20 mouse cellular contexts compared by ENCODE assay signal in the genomic region with DNA sequence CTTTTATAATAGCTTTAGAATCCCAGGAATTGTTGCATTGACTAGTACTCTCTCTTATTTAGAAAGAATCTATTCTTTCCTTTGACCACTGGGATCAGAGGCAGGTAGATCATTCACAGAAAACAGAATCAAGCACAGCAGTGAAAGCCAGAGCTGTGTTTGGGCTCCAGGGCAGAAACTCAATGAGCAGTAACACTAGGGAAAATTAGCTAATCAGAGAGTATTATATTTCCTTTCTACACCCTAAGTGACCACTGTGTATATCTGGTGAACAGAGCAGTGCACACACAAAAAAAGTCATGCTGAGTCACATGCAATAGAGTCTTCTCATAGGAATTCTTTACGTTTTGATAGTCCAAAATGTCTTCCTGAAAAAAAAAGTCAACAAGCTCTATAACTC.
"Had no signal": no experiment of that assay in that cellular context is flagged by ENCODE, and none has a peak within 500 bp of the region (broad histone marks: within the 10 kb centered on the region; RNA-seq: fewer than 3 reads in every experiment).

No protein-coding gene starts in this region.

- H3K4me3 ChIP-seq: heart, adult 2 months; heart, embryonic 13.5 days; heart, embryonic 15.5 days; hindbrain, embryonic 13.5 days; hindbrain, embryonic 15.5 days; limb, embryonic 13.5 days; limb, embryonic 15.5 days; liver, embryonic 12.5 days had no signal

- H3K9ac ChIP-seq: heart, embryonic 13.5 days; heart, embryonic 15.5 days; hindbrain, embryonic 13.5 days; hindbrain, embryonic 15.5 days; limb, embryonic 13.5 days; limb, embryonic 15.5 days; liver, embryonic 12.5 days; liver, embryonic 14.5 days had no signal

- H3K9me3 ChIP-seq: heart, embryonic 13.5 days; heart, embryonic 15.5 days; hindbrain, embryonic 13.5 days; hindbrain, embryonic 15.5 days; limb, embryonic 13.5 days; limb, embryonic 15.5 days; liver, embryonic 12.5 days had no signal

- H3K4me1 ChIP-seq: heart, embryonic 13.5 days; heart, embryonic 15.5 days; hindbrain, embryonic 13.5 days; hindbrain, embryonic 15.5 days; limb, embryonic 13.5 days; limb, embryonic 15.5 days; liver, embryonic 12.5 days had no signal

- ATAC-seq: hindbrain, postnatal 0 days; intestine, embryonic 16.5 days; liver, embryonic 12.5 days had no signal

- H3K4me2 ChIP-seq: heart, embryonic 11.5 days; heart, embryonic 13.5 days; heart, embryonic 15.5 days; hindbrain, embryonic 13.5 days; hindbrain, embryonic 15.5 days; limb, embryonic 13.5 days; limb, embryonic 15.5 days; liver, embryonic 12.5 days had no signal

- H3K36me3 ChIP-seq: heart, embryonic 13.5 days; heart, embryonic 15.5 days; hindbrain, embryonic 13.5 days; hindbrain, embryonic 15.5 days; limb, embryonic 13.5 days; limb, embryonic 15.5 days; liver, embryonic 12.5 days had no signal

- H3K27me3 ChIP-seq: heart, embryonic 13.5 days; heart, embryonic 15.5 days; hindbrain, embryonic 13.5 days; hindbrain, embryonic 15.5 days; limb, embryonic 13.5 days; limb, embryonic 15.5 days; liver, embryonic 12.5 days had no signal

- H3K27ac ChIP-seq: heart, adult 2 months; heart, embryonic 13.5 days; heart, embryonic 15.5 days; hindbrain, embryonic 13.5 days; hindbrain, embryonic 15.5 days; hindbrain, postnatal 0 days; limb, embryonic 13.5 days; limb, embryonic 15.5 days; liver, embryonic 12.5 days; liver, embryonic 14.5 days had no signal

- DNase-seq: gastrocnemius, postnatal 14 days; gastrocnemius, postnatal 36 days; heart, adult 11 months; heart, adult 2 months; heart, postnatal 14 days; heart, postnatal 36 days; layer of hippocampus, adult 9-11 months; layer of hippocampus, postnatal 36 days; left cerebral cortex, postnatal 4 days had no signal
